In genomic region chr6:86736830-86737229, GRCm38 (mm10) we compare ENCODE assay signal across 21 mouse cellular contexts. TPM values are rescaled to one million over a fixed set of nuclear protein-coding genes. Genes with fewer than 3 reads are reported as not detected.
DNase-seq lines count a peak whose midpoint lies in the region; ATAC-seq and TF ChIP-seq lines count a peak whose summit lies in the region.
"Had no signal": no experiment of that assay in that cellular context is flagged by ENCODE, and none has a peak within 500 bp of the region (broad histone marks: within the 10 kb centered on the region; RNA-seq: fewer than 3 reads in every experiment).

No protein-coding gene starts in this region.

- H3K27me3 ChIP-seq in MEL (ENCODE audit: control insufficient read depth in 1 of 2, insufficient read depth in 2 of 2, low read length in 2 of 2): no peaks in the 10 kb centered on the region
- no peaks in the 10 kb centered on the region for H3K27me3 ChIP-seq in midbrain, postnatal 0 days (ENCODE audit: insufficient read depth, low read length)
- H3K27me3 ChIP-seq in kidney, embryonic 16.5 days (ENCODE audit: insufficient read depth, low read length): no peaks in the 10 kb centered on the region
- H3K27me3 ChIP-seq: embryonic facial prominence, embryonic 15.5 days; heart, embryonic 13.5 days; hindbrain, embryonic 12.5 days; Patski had no signal

- TF ChIP-seq EP300 in MEL (IDR thresholded peaks at IDR 0.05; ENCODE audit: low read depth in 1 of 2, low read length in 2 of 2): peak; percentile 18 to 60; a peak in 2 of 4 replicates

- TF ChIP-seq POLR2A in MEL (IDR thresholded peaks at IDR 0.05; ENCODE audit: control insufficient read depth in 1 of 2, insufficient read depth in 1 of 2, low read depth in 1 of 2, low read length in 2 of 2, poor library complexity in 1 of 2): no peak

- H3K27ac ChIP-seq in MEL (ENCODE audit: control insufficient read depth, low read depth, low read length): peak overlapping the region; percentile 27; the same call in 1 of the 2 replicates
- no peak overlapping the region for H3K27ac ChIP-seq in midbrain, postnatal 0 days (ENCODE audit: low read depth, low read length)
- H3K27ac ChIP-seq in kidney, embryonic 16.5 days (ENCODE audit: low read length): no peak overlapping the region
- H3K27ac ChIP-seq: embryonic facial prominence, embryonic 15.5 days; forebrain, embryonic 10.5 days; gastrocnemius, adult 2 months; heart, embryonic 13.5 days; hindbrain, embryonic 12.5 days had no signal

- no peak overlapping the region for H3K9ac ChIP-seq in MEL (ENCODE audit: control insufficient read depth, low read depth, low read length, poor library complexity, severe bottlenecking)
- no peak overlapping the region for H3K9ac ChIP-seq in midbrain, postnatal 0 days (replicated peaks; ENCODE audit: low read length, poor library complexity, severe bottlenecking)
- H3K9ac ChIP-seq in kidney, embryonic 16.5 days (replicated peaks; ENCODE audit: low read length): no peak overlapping the region
- H3K9ac ChIP-seq: embryonic facial prominence, embryonic 15.5 days; heart, embryonic 13.5 days; hindbrain, embryonic 12.5 days had no signal

- 81% methylated on average over 6 of the region's 6 CpGs for whole genome bisulfite sequencing in midbrain, postnatal 0 days
- 86% methylated on average over 6 of the region's 6 CpGs for WGBS in kidney, embryonic 16.5 days

- DNase-seq in adrenal gland, adult 2 months: peak; percentile 69
- DNase-seq in adrenal gland, adult 18-20 months (ENCODE audit: low spot score in 2 of 2): no peak
- DNase-seq in MEL (ENCODE audit: low read depth, low spot score): peak; percentile 15
- DNase-seq in adrenal gland, postnatal 14 days: peak; percentile 47
- no peak for DNase-seq in midbrain, postnatal 0 days (ENCODE audit: low spot score)
- DNase-seq: cerebellum, adult 2 months; cerebellum, postnatal 10 days; gastrocnemius, adult 2 months; heart, postnatal 4 days; kidney, adult 11 months had no signal

- peaks cover 0 to 13% of the 10 kb centered on the region in 2 experiments; a peak in 3 of 4 replicates for H3K4me1 ChIP-seq in MEL (ENCODE audit: control insufficient read depth in 1 of 2, insufficient read depth in 2 of 2, low read length in 2 of 2)
- no peaks in the 10 kb centered on the region for H3K4me1 ChIP-seq in midbrain, postnatal 0 days (ENCODE audit: insufficient read depth, low read length)
- peaks cover 11% of the 10 kb centered on the region for H3K4me1 ChIP-seq in kidney, embryonic 16.5 days (ENCODE audit: insufficient read depth, low read length)

- H3K79me2 ChIP-seq in MEL (ENCODE audit: control insufficient read depth, insufficient read depth, low read length, poor library complexity): peaks cover 10% of the 10 kb centered on the region

- H3K9me3 ChIP-seq in MEL (replicated peaks; ENCODE audit: insufficient read depth, low read length): no peaks in the 10 kb centered on the region
- no peaks in the 10 kb centered on the region for H3K9me3 ChIP-seq in midbrain, postnatal 0 days (ENCODE audit: low read length)
- H3K9me3 ChIP-seq in kidney, embryonic 16.5 days (ENCODE audit: low read length): no peaks in the 10 kb centered on the region
- H3K9me3 ChIP-seq: embryonic facial prominence, embryonic 15.5 days; forebrain, embryonic 10.5 days; heart, embryonic 13.5 days; hindbrain, embryonic 12.5 days had no signal

- ATAC-seq in megakaryocyte-erythroid progenitor cell, adult 5-6 weeks (replicated peaks; ENCODE audit: low FRiP score, low TSS enrichment, poor library complexity, severe bottlenecking): 0 out of 2 replicates have a peak, but pooled peaks have one; percentile 47
- ATAC-seq in midbrain, postnatal 0 days (ENCODE audit: low FRiP score): no peak
- ATAC-seq in kidney, embryonic 16.5 days (ENCODE audit: low FRiP score, low TSS enrichment): no peak
- ATAC-seq: activated CD4-positive, CD25-positive, alpha-beta regulatory T cell, adult 4 months; forebrain, embryonic 14.5 days; hindbrain, embryonic 16.5 days; Patski had no signal

- H3K36me3 ChIP-seq in MEL (ENCODE audit: control insufficient read depth in 1 of 2, insufficient read depth in 2 of 2, low read length in 2 of 2): peaks cover 0 to 16% of the 10 kb centered on the region in 2 experiments; a peak in 3 of 4 replicates
- H3K36me3 ChIP-seq in midbrain, postnatal 0 days (ENCODE audit: insufficient read depth, low read length): no peaks in the 10 kb centered on the region
- H3K36me3 ChIP-seq in kidney, embryonic 16.5 days (ENCODE audit: insufficient read depth, low read length): no peaks in the 10 kb centered on the region; the same call in 1 of the 2 replicates
- H3K36me3 ChIP-seq: embryonic facial prominence, embryonic 15.5 days; forebrain, embryonic 10.5 days; hindbrain, embryonic 12.5 days had no signal

- no peak for TF ChIP-seq RAD21 in MEL (IDR thresholded peaks at IDR 0.05; ENCODE audit: low read depth, low read length)

- no peak overlapping the region for H3K4me2 ChIP-seq in midbrain, postnatal 0 days (ENCODE audit: low read depth, low read length, poor library complexity, severe bottlenecking)
- no peak overlapping the region for H3K4me2 ChIP-seq in kidney, embryonic 16.5 days (replicated peaks; ENCODE audit: low read depth, low read length)
- H3K4me2 ChIP-seq: embryonic facial prominence, embryonic 15.5 days; heart, embryonic 13.5 days; hindbrain, embryonic 12.5 days had no signal

- no peak overlapping the region for H3K4me3 ChIP-seq in MEL (ENCODE audit: control insufficient read depth in 1 of 2, insufficient read depth in 1 of 2, low read depth in 2 of 2, low read length in 2 of 2)
- H3K4me3 ChIP-seq in midbrain, postnatal 0 days (ENCODE audit: low read depth, low read length): no peak overlapping the region
- no peak overlapping the region for H3K4me3 ChIP-seq in kidney, embryonic 16.5 days (ENCODE audit: low read length)
- H3K4me3 ChIP-seq: embryonic facial prominence, embryonic 15.5 days; erythroblast, embryonic 14.5 days; forebrain, embryonic 10.5 days; gastrocnemius, adult 2 months; heart, embryonic 13.5 days; hindbrain, embryonic 12.5 days had no signal

- TF ChIP-seq CTCF in MEL (IDR thresholded peaks at IDR 0.05 in 2 of 3, conservative IDR thresholded peaks at IDR 0.05 in 1 of 3; ENCODE audit: control insufficient read depth in 1 of 3, insufficient read depth in 1 of 3, low read depth in 2 of 3, low read length in 3 of 3, poor library complexity in 1 of 3, severe bottlenecking in 1 of 3): no peak
- TF ChIP-seq CTCF in midbrain, postnatal 0 days (IDR thresholded peaks at IDR 0.05): no peak

TF ChIP-seq in MEL, 35 proteins besides CTCF, POLR2A, EP300 and RAD21:
- TF ChIP-seq TCF12 (IDR thresholded peaks at IDR 0.05; ENCODE audit: low read depth, low read length): no peak
- peak; percentile 54; the same call in 1 of the 2 replicates for TF ChIP-seq RCOR1 (IDR thresholded peaks at IDR 0.05; ENCODE audit: low read depth, low read length)
- 0 out of 2 replicates have a peak, but pooled peaks have one; percentile 45 for TF ChIP-seq MEF2A (IDR thresholded peaks at IDR 0.05; ENCODE audit: extremely low read depth, insufficient replicate concordance, low read depth, low read length, poor library complexity, severe bottlenecking)
- 0 out of 2 replicates have a peak, but pooled peaks have one; percentile 29 for TF ChIP-seq ETS1 (IDR thresholded peaks at IDR 0.05; ENCODE audit: low read depth, low read length)
- TF ChIP-seq GATA1 (IDR thresholded peaks at IDR 0.05; ENCODE audit: low read depth, low read length): peak; percentile 25; the same call in 1 of the 2 replicates

RNA-seq across cellular contexts. Expression of gene Gmcl1, which starts 3.6 kb away (rescaled TPM):
- total RNA-seq in adrenal gland, adult 2 months (2021): 10 to 100 TPM; 16.6 to 16.9 TPM
- polyA plus RNA-seq in adrenal gland, adult 2 months (2012; rRNA removed): 19.3 and 20.8 TPM in 2 replicates
- total RNA-seq in adrenal gland, adult 18-20 months (2021): 10 to 100 TPM; 11.9 to 17.8 TPM
- total RNA-seq in MEL (2012; rRNA removed): 15.9 TPM in 2 replicates
- 10 to 100 TPM; 21.5 to 67.0 TPM for polyA plus RNA-seq in MEL (2012; ENCODE audit: insufficient read depth in 1 of 2, insufficient read length in 2 of 2, low read depth in 1 of 2, low replicate concordance in 2 of 2, missing spikeins in 1 of 2)
- total RNA-seq in adrenal gland, postnatal 14 days (2021): 13.7 and 16.2 TPM in 2 replicates
- total RNA-seq in megakaryocyte-erythroid progenitor cell, adult 5-6 weeks (2014; fragmentation: Nextera tagmentation): 18.7 and 28.4 TPM in 2 replicates
- 23.4 and 23.7 TPM in 2 replicates for total RNA-seq in megakaryocyte-erythroid progenitor cell, adult 5-6 weeks (2017)
- total RNA-seq in midbrain, postnatal 0 days (2014; rRNA removed): 18.0 and 26.7 TPM in 2 replicates
- 18.7 and 22.4 TPM in 2 replicates for polyA plus RNA-seq in midbrain, postnatal 0 days (2015; fragmentation: Nextera tagmentation; extraction: Ambion mirVana)
- polyA plus RNA-seq in kidney, embryonic 16.5 days (2015; fragmentation: Nextera tagmentation; extraction: Ambion mirVana): 30.0 and 30.2 TPM in 2 replicates

RNA-seq across cellular contexts. Expression of gene Snrnp27, which starts 52.5 kb away (rescaled TPM):
- total RNA-seq in adrenal gland, adult 2 months (2021): 10 to 100 TPM; 60.0 to 62.5 TPM
- polyA plus RNA-seq in adrenal gland, adult 2 months (2012; rRNA removed): 3.7 and 6.8 TPM in 2 replicates
- 10 to 100 TPM; 56.5 to 60.9 TPM for total RNA-seq in adrenal gland, adult 18-20 months (2021)
- total RNA-seq in MEL (2012; rRNA removed): 74.8 and 79.3 TPM in 2 replicates
- polyA plus RNA-seq in MEL (2012; ENCODE audit: insufficient read depth in 1 of 2, insufficient read length in 2 of 2, low read depth in 1 of 2, low replicate concordance in 2 of 2, missing spikeins in 1 of 2): 100 to 1,000 TPM; 106 to 225 TPM
- 65.4 and 68.1 TPM in 2 replicates for total RNA-seq in adrenal gland, postnatal 14 days (2021)
- 75.7 and 89.2 TPM in 2 replicates for total RNA-seq in megakaryocyte-erythroid progenitor cell, adult 5-6 weeks (2014; fragmentation: Nextera tagmentation)
- 127 and 139 TPM in 2 replicates for total RNA-seq in megakaryocyte-erythroid progenitor cell, adult 5-6 weeks (2017)
- 33.4 and 43.1 TPM in 2 replicates for total RNA-seq in midbrain, postnatal 0 days (2014; rRNA removed)
- 112 and 113 TPM in 2 replicates for polyA plus RNA-seq in midbrain, postnatal 0 days (2015; fragmentation: Nextera tagmentation; extraction: Ambion mirVana)
- 95.5 and 102 TPM in 2 replicates for polyA plus RNA-seq in kidney, embryonic 16.5 days (2015; fragmentation: Nextera tagmentation; extraction: Ambion mirVana)

RNA-seq across cellular contexts. Expression of gene Anxa4, which starts 56.6 kb away (rescaled TPM):
- 10 to 100 TPM; 69.6 to 78.0 TPM for total RNA-seq in adrenal gland, adult 2 months (2021)
- 16.7 TPM in 2 replicates for polyA plus RNA-seq in adrenal gland, adult 2 months (2012; rRNA removed)
- 10 to 100 TPM; 76.0 to 82.7 TPM for total RNA-seq in adrenal gland, adult 18-20 months (2021)
- 30.4 and 31.1 TPM in 2 replicates for total RNA-seq in MEL (2012; rRNA removed)
- polyA plus RNA-seq in MEL (2012; ENCODE audit: insufficient read depth in 1 of 2, insufficient read length in 2 of 2, low read depth in 1 of 2, low replicate concordance in 2 of 2, missing spikeins in 1 of 2): 100 to 1,000 TPM in 1 of 2 experiments, 10 to 100 TPM in 1; 53.6 to 176 TPM
- 54.6 and 55.5 TPM in 2 replicates for total RNA-seq in adrenal gland, postnatal 14 days (2021)
- 8.7 and 10.9 TPM in 2 replicates for total RNA-seq in megakaryocyte-erythroid progenitor cell, adult 5-6 weeks (2014; fragmentation: Nextera tagmentation)
- 15.2 and 19.4 TPM in 2 replicates for total RNA-seq in megakaryocyte-erythroid progenitor cell, adult 5-6 weeks (2017)
- 3.6 and 3.9 TPM in 2 replicates for total RNA-seq in midbrain, postnatal 0 days (2014; rRNA removed)
- 5.0 and 5.7 TPM in 2 replicates for polyA plus RNA-seq in midbrain, postnatal 0 days (2015; fragmentation: Nextera tagmentation; extraction: Ambion mirVana)
- polyA plus RNA-seq in kidney, embryonic 16.5 days (2015; fragmentation: Nextera tagmentation; extraction: Ambion mirVana): 50.7 and 59.2 TPM in 2 replicates
- polyA plus RNA-seq: erythroblast, embryonic 14.5 days had no signal

Comparison
In these comparisons a context has a peak if more than half of its experiments do, and no peak if none do; other contexts are left out.
1. DNase-seq: peak in adrenal gland, adult 2 months (single experiment), MEL (single experiment) and adrenal gland, postnatal 14 days (single experiment); none in adrenal gland, adult 18-20 months (0 of 2) and midbrain, postnatal 0 days (single experiment).